Mouse (Mus musculus) liver, embryonic 12.5 days (tissue): Measurements from ENCODE around the gene Vrk3. TPM values are rescaled to one million over a fixed set of nuclear protein-coding genes. Genes with fewer than 3 reads are reported as not detected.

Experiments
- ATAC-seq: fragments of 200-750 bp; cut with Nextera tagmentation; 2 replicates; pipeline ENCODE4 v1.8.0; 2017; ENCODE audit warnings: moderate number of reproducible peaks, mild to moderate bottlenecking, moderate library complexity
- H3K27ac ChIP-seq: fragments of 300-500 bp; sonication (generic); 2 replicates; pipeline ENCODE4 v1.5.1; 2016; ENCODE audit warnings: mild to moderate bottlenecking
- H3K27me3 ChIP-seq: fragments of 300-500 bp; sonication (generic); replicated peaks from 2 replicates; pipeline ENCODE4 v1.6.1; 2016; ENCODE audit warnings: mild to moderate bottlenecking, moderate library complexity
- H3K36me3 ChIP-seq: fragments of 300-500 bp; sonication (generic); 2 replicates; pipeline ENCODE4 v1.6.1; 2016; ENCODE audit warnings: mild to moderate bottlenecking, moderate library complexity
- H3K4me1 ChIP-seq: fragments of 300-500 bp; sonication (generic); 2 replicates; pipeline ENCODE4 v1.6.1; 2016
- H3K4me2 ChIP-seq: fragments of 300-500 bp; sonication (generic); 2 replicates; pipeline ENCODE4 v1.6.1; 2016; ENCODE audit warnings: mild to moderate bottlenecking, moderate library complexity
- H3K4me3 ChIP-seq: fragments of 300-500 bp; sonication (generic); 2 replicates; pipeline ENCODE4 v1.5.1; 2016; ENCODE audit warnings: mild to moderate bottlenecking, moderate library complexity
- H3K9ac ChIP-seq: fragments of 300-500 bp; sonication (generic); 2 replicates; pipeline ENCODE4 v1.6.1; 2016; ENCODE audit warnings: mild to moderate bottlenecking, moderate library complexity
- H3K9me3 ChIP-seq: fragments of 300-500 bp; sonication (generic); replicated peaks from 2 replicates; pipeline ENCODE4 v1.6.1; 2016; ENCODE audit warnings: mild to moderate bottlenecking, moderate library complexity
- WGBS: fragments of 180-500 bp; shearing (Covaris S2); methylation state at CpG from one replicate; pipeline ENCODE4 v1.1.7; 2016; ENCODE audit not compliant: insufficient replicate concordance; 5-methylcytosine and 5-hydroxymethylcytosine counted together
- polyA plus RNA-seq: library from polyadenylated mRNA; unstranded; fragments of >200 nt; fragmentation: Nextera tagmentation; extraction: Ambion mirVana; gene quantifications from 2 replicates; pipeline ENCODE4 v1.2.1, GENCODE M21; 2016

Vrk3 gene
- polyA plus RNA-seq, 1 experiment from 2014 or later, result 31.7 TPM

DNA sequence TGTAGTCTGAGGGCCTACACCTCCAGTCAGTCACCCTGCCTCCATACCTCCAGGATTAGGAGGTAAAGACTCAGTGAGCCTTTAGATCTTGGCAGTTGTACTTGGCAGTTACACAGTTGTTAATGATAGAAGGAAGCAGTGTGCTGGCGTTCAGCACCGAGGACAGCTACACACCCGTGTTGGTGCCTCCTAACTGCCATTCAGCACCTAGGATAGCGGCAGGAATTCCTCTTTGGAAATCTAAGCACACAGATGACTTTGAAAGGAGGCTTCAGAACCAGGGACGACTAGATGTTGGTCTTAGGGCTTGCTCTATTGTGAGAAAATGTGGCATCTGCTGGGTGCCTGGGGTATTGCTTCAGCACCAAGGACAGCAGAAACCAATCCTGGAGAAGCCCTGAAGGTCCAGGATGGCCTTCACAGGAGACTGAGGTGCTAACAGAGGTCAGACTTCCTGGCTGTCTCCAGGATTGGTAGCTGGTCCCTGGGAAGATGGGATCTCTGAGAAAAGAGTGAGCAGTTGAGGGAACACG, 21.9 kb downstream of the Vrk3 start:
- Histone ChIP-seq H3K27ac (no peak overlapping the region), H3K4me2 (no peak overlapping the region), H3K9me3 (no peaks in the 10 kb centered on the region), H3K4me3 (no peak overlapping the region), H3K9ac (no peak overlapping the region), H3K4me1 (peaks cover 83% of the 10 kb centered on the region), H3K27me3 (no peaks in the 10 kb centered on the region), H3K36me3 (peaks cover 92% of the 10 kb centered on the region)
- WGBS, result 21% methylated on average over 6 of the region's 6 CpGs
- no peak for ATAC-seq

DNA sequence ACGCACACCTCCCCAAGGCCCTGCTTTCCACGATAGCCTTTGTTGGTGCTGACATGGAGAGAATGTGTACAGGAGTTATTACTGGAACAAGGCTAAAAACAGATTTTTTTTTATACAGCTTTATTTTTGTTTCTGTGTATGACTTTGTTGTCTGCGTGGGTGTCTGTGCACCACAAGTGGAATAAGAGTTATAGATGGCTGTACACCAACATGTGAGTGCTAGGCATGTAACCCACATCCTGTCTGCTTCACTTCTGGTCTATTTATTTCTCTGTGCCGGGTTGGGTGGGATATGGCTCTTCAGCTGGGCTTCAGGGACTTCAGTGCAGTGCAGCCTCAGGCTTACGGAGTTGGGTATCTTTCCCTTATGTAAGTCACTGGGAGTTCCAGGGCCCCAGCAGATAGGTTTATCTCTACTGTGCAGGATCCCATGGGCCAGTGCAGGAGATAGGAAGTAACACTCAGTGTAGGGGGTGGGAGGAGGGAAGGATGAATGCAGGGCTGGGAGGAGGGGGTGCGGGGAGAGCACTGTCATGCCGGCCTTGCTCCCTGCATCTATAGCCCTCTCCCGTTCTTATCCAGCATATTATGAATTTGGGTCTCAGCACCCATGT, 24.5 kb downstream of the Vrk3 start:
- peak; percentile 94 for ATAC-seq
- no peaks in the 10 kb centered on the region for H3K27me3 ChIP-seq
- no peaks in the 10 kb centered on the region for H3K9me3 ChIP-seq
- no peak overlapping the region for H3K4me3 ChIP-seq
- H3K4me1 ChIP-seq, result peaks cover 85% of the 10 kb centered on the region
- WGBS, result 46% methylated on average over 8 of the region's 8 CpGs
- peak overlapping the region; percentile 2; the same call in 1 of the 2 replicates for H3K9ac ChIP-seq
- H3K4me2 ChIP-seq, result peak overlapping the region; percentile 38
- peaks cover 90% of the 10 kb centered on the region for H3K36me3 ChIP-seq
- peak overlapping the region; percentile 74 for H3K27ac ChIP-seq

DNA sequence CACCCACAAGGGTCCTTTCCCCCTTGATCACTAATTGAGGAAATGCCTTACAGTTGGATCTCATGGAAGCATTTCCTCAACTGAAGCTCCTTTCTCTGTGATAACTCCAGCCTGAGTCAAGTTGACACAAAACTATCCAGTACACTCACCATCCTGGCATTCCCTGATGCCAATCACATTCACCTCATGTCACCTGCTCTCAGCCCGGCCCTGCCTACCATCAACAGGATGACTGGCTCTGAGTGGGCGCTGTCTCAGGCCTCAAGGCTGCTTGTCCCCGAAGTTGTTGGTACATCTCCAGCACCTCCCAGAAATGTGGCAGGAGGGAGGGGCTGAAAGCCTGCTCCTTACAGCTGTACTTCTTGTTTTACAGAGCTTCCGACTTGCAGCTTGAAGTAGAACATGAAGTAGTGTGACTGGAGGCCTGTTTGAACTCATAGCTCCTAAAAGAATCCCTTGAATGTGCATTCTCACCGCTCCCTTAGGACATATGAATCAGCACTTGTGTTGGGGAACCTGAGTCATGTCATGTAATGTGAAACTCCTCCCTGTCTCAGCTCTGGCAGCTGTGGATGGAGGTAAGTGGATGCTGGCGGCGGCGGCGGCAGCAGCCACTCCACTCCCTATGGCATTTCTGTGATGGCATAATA, 28.8 kb downstream of the Vrk3 start:
- Histone ChIP-seq H3K9ac (no peak overlapping the region), H3K9me3 (no peaks in the 10 kb centered on the region), H3K27ac (peak overlapping the region; percentile 87), H3K4me3 (no peak overlapping the region), H3K4me2 (peak overlapping the region; percentile 42), H3K27me3 (no peaks in the 10 kb centered on the region), H3K4me1 (peaks cover 44% of the 10 kb centered on the region), H3K36me3 (peaks cover 51% of the 10 kb centered on the region)
- peak; percentile 48 for ATAC-seq
- WGBS, result 80% methylated on average over 9 of the region's 9 CpGs

DNA sequence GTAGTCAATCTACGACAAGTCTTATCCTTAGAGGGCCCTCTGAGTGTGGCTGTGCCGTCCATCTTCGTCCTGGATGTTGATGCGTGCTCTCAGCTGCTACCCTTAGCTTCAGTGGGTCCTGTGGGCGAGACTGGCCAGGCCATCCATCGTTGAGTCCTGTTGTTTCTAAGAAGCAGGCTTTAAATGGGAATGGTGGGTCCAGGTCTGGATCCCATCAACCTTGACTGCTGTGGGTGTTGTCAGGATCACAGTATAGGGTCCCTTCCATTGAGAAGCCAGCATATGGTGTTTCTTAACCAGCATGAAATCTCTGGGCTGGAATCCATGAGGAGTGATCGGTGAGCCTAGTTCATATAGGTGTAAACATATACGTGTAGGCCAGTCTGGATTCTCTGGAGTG, 31.9 kb downstream of the Vrk3 start:
- WGBS, result 74% methylated on average over 8 of the region's 8 CpGs
- Histone ChIP-seq H3K4me2 (no peak overlapping the region), H3K27ac (no peak overlapping the region), H3K4me1 (peaks cover 19% of the 10 kb centered on the region), H3K36me3 (peaks cover 27% of the 10 kb centered on the region), H3K9ac (no peak overlapping the region), H3K27me3 (peaks cover 8% of the 10 kb centered on the region; the same call in 1 of the 2 replicates), H3K4me3 (no peak overlapping the region), H3K9me3 (no peaks in the 10 kb centered on the region)
- no peak for ATAC-seq

DNA sequence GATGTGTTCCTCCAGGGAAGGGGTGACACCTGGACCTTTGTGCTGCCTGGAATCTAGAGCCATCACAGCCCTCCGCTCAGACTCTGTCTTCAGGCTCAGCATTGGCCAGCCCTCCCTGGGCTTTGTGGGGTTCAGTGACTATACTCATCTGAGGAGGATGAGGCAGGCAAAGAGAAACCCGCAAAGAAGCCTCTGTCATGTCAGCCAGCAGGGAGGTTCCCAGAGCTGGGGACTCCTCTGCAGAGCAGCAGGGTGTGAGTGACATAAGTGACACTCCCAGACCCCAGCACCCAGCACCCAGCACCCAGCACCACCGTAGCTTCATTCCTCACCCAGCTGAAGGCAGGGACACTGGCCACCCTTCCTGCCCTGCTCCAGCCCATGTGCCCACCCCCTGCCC, 41.3 kb downstream of the Vrk3 start:
- ATAC-seq, result no peak
- Histone ChIP-seq H3K36me3 (no peaks in the 10 kb centered on the region), H3K9me3 (peaks cover 11% of the 10 kb centered on the region), H3K27me3 (peaks cover 39% of the 10 kb centered on the region), H3K9ac (no peak overlapping the region), H3K4me3 (no peak overlapping the region), H3K27ac (no peak overlapping the region), H3K4me1 (no peaks in the 10 kb centered on the region), H3K4me2 (no peak overlapping the region)
- 55% methylated on average over 3 of the region's 3 CpGs for WGBS

DNA sequence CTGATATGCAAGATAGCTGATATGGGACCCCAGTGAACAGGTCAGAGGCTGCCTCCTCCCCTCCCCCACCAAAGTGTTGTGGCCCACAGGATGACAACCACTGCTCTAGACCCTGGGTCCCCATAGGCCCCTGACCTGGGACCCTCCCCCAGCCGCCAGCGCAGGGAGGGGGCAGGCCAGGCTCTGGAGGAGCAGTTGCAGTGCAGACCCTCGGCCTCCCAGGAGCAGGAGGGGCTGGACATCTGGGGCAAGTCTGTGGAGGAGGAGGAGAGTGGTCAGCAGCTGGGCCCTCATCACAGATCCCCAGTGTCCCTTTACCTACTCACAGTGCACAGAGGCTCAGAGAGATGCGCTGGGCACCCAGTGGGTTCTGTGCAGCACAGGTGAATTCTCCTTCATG, 41.9 kb downstream of the Vrk3 start:
- H3K4me3 ChIP-seq, result no peak overlapping the region
- H3K4me1 ChIP-seq, result no peaks in the 10 kb centered on the region
- H3K27me3 ChIP-seq, result peaks cover 39% of the 10 kb centered on the region
- H3K27ac ChIP-seq, result no peak overlapping the region
- no peak overlapping the region for H3K4me2 ChIP-seq
- WGBS, result 59% methylated on average over 4 of the region's 4 CpGs
- peaks cover 16% of the 10 kb centered on the region for H3K9me3 ChIP-seq
- ATAC-seq, result no peak
- no peaks in the 10 kb centered on the region for H3K36me3 ChIP-seq
- no peak overlapping the region for H3K9ac ChIP-seq

DNA sequence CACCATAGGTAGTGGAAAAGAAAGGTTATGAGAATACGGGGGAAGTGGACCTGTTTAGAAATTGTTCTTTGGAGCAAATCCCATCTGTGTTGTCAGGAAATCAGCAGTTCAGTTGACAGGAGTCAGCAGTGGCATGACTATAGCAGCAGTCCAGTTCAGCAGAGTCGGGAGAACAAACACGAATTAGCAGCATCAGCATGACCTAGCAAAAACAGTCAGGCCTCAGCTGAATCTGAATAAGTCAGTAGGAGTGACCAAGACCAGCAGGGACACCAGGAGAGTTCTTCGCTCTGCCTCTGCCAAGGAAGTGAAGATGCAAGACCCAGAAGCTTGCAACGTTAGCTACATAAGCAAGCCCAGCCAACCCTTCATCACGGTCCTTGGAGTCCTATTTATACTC, 44.6 kb downstream of the Vrk3 start:
- peaks cover 24% of the 10 kb centered on the region for H3K9me3 ChIP-seq
- peaks cover 30% of the 10 kb centered on the region for H3K27me3 ChIP-seq
- H3K36me3 ChIP-seq, result no peaks in the 10 kb centered on the region
- ATAC-seq, result no peak
- no peak overlapping the region for H3K4me2 ChIP-seq
- WGBS, result 74% methylated on average over 6 of the region's 6 CpGs
- no peak overlapping the region for H3K9ac ChIP-seq
- no peak overlapping the region; the same call in 1 of the 2 replicates for H3K27ac ChIP-seq
- no peaks in the 10 kb centered on the region for H3K4me1 ChIP-seq
- no peak overlapping the region for H3K4me3 ChIP-seq

DNA sequence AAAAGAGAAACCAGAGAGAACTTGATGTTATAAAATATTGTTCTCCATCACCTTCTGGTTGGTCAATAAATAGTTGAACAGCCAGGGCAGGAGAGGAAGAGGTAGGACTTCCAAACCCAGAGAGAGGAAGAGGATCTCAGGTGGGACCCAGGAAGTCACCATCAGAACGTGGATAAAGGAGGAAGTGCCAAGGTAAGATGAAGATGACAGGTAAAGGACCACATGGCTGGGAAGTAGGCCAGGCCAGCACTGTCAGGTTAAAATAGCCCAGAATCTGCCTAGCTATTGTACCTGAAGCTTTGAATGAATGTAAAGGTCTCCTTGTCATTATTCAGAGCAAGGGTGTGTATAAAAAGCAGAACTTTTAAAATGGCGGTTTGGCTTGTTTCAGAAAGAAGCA, 60.7 kb downstream of the Vrk3 start:
- WGBS, result 56% methylated on average over 2 of the region's 2 CpGs
- peaks cover 9% of the 10 kb centered on the region; the same call in 1 of the 2 replicates for H3K4me1 ChIP-seq
- no peak for ATAC-seq
- no peak overlapping the region for H3K4me2 ChIP-seq
- H3K27ac ChIP-seq, result no peak overlapping the region
- H3K27me3 ChIP-seq, result peaks cover 16% of the 10 kb centered on the region; the same call in 1 of the 2 replicates
- H3K4me3 ChIP-seq, result no peak overlapping the region
- H3K9ac ChIP-seq, result no peak overlapping the region
- H3K9me3 ChIP-seq, result no peaks in the 10 kb centered on the region
- H3K36me3 ChIP-seq, result peaks cover 23% of the 10 kb centered on the region

DNA sequence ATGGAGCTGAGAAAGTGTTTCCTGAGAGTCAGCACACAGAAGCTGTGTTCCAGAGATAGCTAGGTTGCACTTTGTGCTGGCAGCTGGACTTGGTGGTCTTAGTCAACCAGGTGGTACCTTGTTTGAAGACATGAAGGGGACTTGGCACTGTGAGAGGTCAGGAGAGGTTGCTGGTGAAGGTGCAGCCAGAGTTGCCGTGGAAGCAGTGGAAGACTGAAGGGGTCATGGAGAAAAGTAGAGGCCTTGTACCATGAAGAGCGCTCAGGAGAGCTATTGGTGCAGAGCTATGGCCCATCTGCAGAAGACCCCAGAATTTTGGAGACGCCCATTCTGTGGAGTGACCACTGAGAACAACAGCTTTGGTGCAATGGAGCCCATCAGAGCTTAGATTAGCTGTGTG, 61.3 kb downstream of the Vrk3 start:
- H3K4me2 ChIP-seq, result no peak overlapping the region
- peaks cover 28% of the 10 kb centered on the region for H3K36me3 ChIP-seq
- WGBS, result 66% methylated on average over 3 of the region's 3 CpGs
- no peaks in the 10 kb centered on the region for H3K9me3 ChIP-seq
- peaks cover 16% of the 10 kb centered on the region; the same call in 1 of the 2 replicates for H3K27me3 ChIP-seq
- H3K4me1 ChIP-seq, result peaks cover 14% of the 10 kb centered on the region
- no peak overlapping the region for H3K9ac ChIP-seq
- no peak overlapping the region for H3K27ac ChIP-seq
- no peak for ATAC-seq
- no peak overlapping the region for H3K4me3 ChIP-seq

DNA sequence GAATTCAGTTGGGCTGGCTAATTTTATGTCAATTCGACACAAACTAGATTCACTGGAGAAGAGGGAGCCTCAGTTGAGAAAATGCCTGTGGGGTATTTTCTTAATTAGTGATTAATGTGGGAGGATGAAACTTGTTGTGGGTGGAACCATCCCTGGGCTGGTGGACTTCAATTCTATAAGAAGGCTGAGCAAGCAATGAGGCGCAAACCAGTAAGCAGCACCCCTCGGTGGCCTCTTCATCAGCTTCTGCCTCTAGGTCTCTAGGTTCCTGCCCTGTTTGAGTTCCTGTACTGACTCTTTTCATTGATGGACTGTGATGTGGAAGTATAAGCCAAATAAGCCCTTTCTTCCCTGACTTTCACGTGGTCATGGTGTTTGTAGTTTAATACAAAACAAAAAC, 62.2 kb downstream of the Vrk3 start:
- ATAC-seq, result no peak
- WGBS, result 62% methylated on average over 4 of the region's 4 CpGs

DNA sequence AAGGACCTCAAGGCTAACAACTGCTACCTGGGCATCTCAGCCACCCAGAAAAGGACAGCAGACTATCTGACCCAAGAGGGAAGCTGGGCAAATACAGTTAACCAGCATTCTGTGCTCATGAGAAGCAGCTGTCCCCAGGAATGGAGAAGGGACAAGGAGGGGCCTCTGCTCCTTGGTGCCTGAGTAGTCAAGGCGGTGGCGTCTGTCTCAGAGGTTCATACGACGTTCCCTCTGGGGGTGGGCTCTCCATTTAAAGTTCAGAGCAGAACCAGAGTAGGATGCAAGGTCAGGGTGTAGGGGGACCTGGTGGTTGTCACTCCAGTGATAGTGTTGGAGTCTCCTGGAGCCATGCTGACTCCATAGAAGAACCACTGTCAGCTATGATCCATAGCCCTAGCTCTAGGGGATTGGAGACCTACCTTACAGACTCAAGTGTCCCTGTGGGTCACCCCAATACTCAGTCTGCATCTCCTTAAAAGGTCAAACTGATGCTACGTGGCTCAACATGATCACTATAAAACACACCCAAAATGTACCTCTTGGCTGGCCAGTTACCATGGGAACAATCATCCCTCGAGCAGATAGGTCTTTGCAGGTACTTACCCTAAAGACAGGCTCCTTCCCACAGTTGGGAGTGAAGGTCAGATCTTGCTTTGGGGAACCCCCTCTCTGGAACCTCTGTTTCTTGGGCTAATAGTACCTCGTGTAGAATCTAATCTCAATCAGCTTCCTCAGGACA, 62.8 kb downstream of the Vrk3 start:
- H3K4me3 ChIP-seq, result no peak overlapping the region
- no peaks in the 10 kb centered on the region for H3K9me3 ChIP-seq
- ATAC-seq, result no peak
- no peak overlapping the region for H3K27ac ChIP-seq
- H3K9ac ChIP-seq, result no peak overlapping the region
- peaks cover 11% of the 10 kb centered on the region; the same call in 1 of the 2 replicates for H3K27me3 ChIP-seq
- no peak overlapping the region for H3K4me2 ChIP-seq
- peaks cover 34% of the 10 kb centered on the region for H3K36me3 ChIP-seq
- H3K4me1 ChIP-seq, result peaks cover 24% of the 10 kb centered on the region
- WGBS, result 71% methylated on average over 7 of the region's 7 CpGs

More for the DNA sequence above, 62.2 kb downstream of the Vrk3 start:
- H3K9ac ChIP-seq, result no peak overlapping the region
- peaks cover 12% of the 10 kb centered on the region; the same call in 1 of the 2 replicates for H3K27me3 ChIP-seq
- H3K4me1 ChIP-seq, result peaks cover 22% of the 10 kb centered on the region
- peaks cover 34% of the 10 kb centered on the region for H3K36me3 ChIP-seq
- no peak overlapping the region for H3K4me3 ChIP-seq
- H3K9me3 ChIP-seq, result no peaks in the 10 kb centered on the region
- H3K27ac ChIP-seq, result no peak overlapping the region
- H3K4me2 ChIP-seq, result no peak overlapping the region
